Mouse (Mus musculus) forelimb bud, embryonic 11.5 days (tissue): ENCODE data around the gene Guca1a.
"Not testable (repeated sequence)": the region's sequence is repeated elsewhere in the genome, so short reads cannot be mapped to it uniquely, and the experiment has no call there.

Experiments used
- DNase-seq: peaks from one replicate; pipeline ENCODE4 v3.0.0-alpha.2; 2012; ENCODE audit warnings: low read depth, low spot score

Gene Guca1a

DNA sequence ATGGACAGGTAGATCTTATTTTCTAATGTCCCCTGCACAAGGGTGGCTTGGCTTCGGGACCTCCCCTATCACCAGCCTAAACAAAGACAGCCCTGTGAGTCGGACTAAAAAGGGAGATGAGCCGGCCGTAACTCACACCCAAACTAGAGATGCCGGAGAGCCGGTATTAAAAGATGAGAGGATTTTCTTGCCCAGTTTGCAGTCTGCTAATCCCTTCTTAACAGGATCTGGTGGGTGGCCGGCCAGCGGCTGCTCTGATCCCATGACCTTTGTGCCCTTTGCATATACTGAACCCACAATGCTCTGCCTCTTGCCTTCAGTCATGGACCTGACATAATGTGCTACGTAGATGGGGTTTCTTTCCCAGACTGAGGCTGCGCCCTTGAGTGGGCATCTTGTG lies at the start of gene Guca1a:
TSS of gene Guca1a (minus strand) at position 134 of the 400 bp plus-strand sequence.
- no peak for DNase-seq

- no peak for DNase-seq
These were observed 49.0 kb upstream of the Guca1a start for GRCm38 (mm10) chr17:47449432-47449831.

DNA sequence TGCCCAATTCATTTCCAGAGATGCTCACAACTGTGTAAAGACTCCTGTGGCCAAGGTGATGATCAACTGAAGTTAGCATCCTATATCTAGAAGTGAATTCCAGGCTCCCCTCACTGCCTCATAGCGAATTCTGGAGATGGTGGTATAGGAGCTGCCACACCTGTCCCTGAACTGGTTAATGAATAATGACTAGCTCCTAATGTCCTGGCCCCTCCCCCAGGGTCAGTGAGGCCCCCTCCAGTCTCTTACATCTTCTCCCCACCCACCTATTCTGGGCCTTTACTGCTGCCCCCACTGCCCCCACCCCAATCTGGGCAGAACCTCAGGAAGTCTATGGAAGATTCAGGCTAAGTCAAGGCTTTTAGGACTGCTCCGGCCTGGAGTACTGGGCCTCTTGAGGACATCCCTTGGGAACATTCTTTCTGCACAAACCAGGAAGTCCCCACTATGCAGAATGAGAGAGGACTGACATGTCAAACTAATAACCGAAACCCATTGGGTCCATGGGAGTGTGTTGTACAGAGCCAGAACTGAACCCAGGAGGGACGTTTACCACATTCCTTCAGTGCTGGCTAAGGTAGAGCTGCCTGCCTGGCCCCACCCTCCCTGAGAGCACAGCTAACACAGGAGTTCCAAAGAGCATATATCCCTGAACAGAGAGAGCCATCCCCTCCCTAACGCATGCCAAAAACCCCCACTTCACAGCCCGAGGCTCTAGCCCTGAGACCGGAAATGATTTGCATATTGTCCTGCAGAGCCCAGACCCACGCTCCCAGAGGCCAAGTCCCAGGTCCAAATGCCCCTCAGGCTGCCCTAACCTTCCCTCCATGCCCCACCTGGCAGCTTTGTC lies 48.4 kb upstream of the Guca1a start:
- no peak for DNase-seq

GRCm38 (mm10) chr17:47446561-47446960 lies 46.2 kb upstream of the Guca1a start:
- no peak for DNase-seq

DNA sequence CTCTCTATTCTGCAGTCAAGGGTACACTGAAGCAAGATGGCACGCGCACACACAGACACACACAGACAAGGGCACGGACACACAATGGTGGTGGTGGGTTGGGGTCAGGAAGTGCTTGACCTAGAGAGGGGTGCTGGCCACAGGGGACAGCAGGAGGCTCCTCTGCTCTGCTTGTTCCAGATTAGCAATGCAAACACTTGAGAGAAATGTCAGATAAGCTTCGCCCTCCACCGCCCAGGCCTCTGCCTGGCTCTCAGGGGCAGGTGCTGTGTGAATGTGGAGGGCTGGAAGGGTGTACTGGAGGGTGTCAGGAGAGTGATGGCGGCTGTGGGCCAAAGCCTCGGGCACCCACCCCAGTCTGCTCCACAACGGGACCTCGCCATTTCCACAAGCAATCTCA lies 45.6 kb upstream of the Guca1a start:
- no peak for DNase-seq

GRCm38 (mm10) chr17:47445518-47445917 lies 45.1 kb upstream of the Guca1a start:
- no peak for DNase-seq

GRCm38 (mm10) chr17:47444113-47444512 lies 43.7 kb upstream of the Guca1a start:
- no peak for DNase-seq

DNA sequence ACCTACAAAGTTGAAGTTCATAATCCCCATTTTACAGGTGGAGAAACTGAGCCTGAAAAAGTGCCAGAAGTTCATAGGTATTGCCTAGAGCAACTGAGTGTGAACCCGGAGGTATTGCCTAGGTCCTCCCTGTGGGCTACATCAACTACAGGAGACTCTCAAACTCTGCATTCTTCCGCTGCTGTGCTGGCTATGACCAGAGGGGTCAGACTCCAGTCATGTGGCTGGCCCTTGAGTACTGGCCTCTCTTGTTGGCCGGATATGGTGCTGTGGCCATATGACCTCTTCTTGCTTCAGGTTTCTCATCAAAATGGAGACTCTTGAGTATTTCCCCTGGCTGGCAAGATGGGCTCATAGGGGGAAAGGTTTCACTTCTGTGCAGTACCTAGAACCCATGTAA lies 41.9 kb upstream of the Guca1a start:
- no peak for DNase-seq

DNA sequence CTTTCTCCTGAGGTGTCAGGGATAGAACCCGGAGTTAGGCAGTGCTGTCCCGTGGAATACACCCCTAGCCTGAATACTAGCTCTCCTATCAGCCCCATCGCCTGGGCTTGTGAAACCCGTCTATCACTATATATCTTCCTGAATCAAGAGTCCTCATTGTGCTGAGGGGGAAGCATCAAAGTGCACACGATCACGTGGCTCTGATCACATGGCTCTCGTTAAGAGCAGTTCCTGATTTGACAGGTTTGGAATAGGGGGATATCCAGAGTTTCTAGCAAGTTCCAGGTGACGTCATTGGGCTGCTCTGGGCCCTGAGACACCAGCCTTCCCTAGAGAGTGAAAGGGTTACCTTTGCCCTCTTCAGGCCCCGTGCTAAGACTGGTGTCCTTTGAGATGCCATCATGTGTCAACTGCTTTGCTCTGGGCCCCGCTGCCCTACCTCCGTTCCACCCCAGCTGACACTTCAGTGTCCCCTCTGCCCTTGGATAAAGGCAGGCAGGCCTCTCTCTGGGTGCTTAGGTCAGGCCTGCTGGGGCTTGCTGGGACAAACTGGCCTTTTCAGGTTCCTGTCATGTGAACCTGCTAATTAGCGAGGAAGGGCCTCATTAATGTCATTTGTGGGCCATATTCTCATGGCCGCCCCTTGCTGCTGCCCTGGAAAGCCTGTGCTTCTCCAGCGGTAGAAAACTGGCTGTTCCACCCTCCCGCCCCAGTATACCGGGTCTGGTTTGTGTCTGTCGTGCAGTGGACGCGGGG lies 41.1 kb upstream of the Guca1a start:
- DNase-seq = no peak

GRCm38 (mm10) chr17:47440359-47440890 lies 40.0 kb upstream of the Guca1a start:
- no peak for DNase-seq

DNA sequence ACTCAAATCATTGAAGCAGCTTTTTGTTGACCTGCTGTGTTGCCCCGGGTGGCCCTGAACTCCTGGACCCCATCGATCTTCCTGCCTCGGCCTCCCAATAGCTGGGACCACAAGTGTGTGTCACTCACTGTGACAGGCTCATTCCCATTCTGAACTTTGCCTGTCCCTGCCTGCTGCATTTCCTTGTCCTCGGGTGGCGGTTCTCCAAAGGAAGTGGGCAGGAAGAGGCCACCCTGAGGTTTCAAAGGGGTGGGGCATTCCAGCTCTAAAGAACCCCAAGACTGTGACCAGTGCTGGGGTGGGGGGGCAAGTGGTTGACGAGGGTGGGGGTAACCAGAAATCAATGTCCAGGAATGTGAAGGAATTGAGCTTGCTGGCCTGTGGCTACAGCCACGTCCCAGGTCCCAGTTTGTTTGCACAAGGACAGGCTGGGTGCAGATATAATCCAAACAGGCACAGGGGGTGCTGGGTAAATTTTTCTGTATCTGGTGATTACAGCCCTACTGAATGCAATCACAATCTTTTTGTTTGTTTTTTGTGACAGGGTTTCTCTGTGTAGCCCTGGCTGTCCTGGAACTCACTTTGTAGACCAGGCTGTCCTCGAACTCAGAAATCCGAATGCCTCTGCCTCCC lies 39.1 kb upstream of the Guca1a start:
- DNase-seq = no peak

DNA sequence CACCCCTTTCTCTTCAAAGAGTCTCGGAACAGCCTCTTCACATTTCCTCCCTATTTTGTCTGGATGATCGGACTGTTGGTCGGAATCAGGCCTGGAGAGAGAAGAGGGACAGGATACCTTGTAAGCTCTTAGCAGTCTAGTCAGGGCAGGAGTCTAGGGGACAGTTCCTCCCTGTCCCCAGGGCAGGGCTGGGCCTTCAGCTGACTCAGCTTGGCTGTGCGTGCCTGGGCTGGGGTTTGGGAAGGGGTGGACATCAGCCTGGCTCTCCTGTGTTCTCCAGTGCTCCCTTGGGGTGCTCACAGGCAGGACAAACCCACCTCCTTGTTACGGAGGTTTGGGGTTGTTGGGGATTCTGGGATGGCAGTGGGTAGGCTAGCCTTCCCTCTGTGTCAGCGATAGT lies 38.2 kb upstream of the Guca1a start:
- no peak for DNase-seq

- no peak for DNase-seq
These were observed 36.6 kb upstream of the Guca1a start, which contains the start of gene 1700001C19Rik for GRCm38 (mm10) chr17:47436907-47437547. TSS of gene 1700001C19Rik (minus strand) at chr17:47437376.

DNA sequence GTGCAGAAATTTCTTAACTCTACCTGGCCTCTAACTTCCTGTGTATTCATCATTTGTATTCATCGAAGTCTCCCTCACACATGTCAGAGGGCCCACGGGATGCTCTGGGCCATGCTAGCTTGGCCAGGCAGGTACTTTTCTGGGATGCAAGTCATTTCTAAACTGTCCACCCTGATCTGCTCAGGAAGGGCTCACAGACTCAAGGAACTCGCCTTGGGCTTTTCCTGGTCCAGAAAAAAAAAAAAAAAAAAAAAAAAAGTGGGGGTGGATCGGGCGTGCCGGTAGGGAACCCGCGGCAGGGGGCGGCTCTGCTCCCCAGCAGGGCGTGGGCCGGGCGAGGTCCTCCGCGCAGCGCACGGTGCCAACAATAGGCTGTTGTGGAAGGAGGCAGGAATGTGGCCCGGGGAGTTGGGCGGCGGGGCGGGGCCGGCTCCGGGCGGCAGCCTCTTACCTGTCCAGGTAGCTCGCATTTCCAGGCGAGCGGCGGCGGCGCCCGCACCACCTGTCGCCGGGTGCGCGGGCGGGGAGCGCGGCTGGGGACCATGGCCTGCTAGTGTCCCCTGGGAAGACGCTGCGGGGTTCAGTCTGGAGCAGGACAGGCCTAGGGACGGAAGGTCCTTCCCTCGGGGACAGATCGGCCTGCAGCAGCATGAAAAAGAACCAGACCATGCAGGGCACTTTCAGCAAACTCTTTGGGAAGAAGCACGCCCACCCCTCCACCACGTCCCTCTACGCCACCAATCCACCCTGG lies 35.9 kb upstream of the Guca1a start, which contains the start of gene AI661453:
TSS of gene AI661453 (plus strand) at position 460 of the 751 bp plus-strand sequence.
- DNase-seq = no peak

GRCm38 (mm10) chr17:47430815-47431214 lies 30.4 kb upstream of the Guca1a start:
- no peak for DNase-seq

DNA sequence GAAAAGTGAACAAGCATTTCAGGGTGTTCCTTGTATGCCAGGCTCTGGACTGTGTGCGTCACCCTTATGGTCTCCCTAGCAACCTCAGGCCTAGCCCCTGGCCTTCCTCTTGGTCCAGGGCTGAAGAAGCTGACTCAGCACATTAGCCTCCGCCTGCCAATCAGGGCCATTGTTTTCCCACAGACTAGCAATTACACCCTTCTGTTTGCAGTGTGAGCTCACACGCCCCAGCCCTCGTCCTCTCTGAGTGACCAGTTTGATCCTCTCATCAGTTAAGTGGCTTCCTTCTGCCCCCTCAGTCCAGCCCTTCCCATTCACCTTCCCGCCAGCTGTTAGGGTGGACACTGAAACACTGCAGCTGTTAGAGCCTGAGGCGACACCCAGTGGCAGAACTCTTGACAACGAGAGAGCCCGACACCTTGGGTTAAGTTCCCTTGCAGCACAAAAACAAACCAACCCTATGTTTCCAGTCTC lies 28.5 kb upstream of the Guca1a start:
- peak; percentile 44 for DNase-seq

DNA sequence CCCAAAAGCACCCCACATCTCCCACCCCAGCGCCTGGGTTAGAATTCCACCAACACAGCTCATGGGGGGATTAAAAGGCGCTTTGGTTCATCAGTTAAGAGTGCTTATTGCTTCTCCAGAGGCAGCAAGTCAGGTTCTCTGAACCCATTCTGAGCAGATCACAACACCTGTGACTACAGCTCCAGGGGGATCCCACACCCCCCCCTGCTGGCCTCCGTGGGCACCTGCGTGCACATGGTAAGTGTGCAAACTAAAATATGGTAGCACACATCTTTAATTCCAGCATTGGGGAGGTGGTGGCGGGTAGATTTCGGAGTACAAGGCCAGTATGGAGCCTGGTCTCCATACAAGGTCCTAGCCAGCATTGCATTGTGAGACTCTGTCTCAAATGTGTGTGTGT lies 26.9 kb upstream of the Guca1a start:
- DNase-seq = no peak

GRCm38 (mm10) chr17:47424186-47424585 lies 23.8 kb upstream of the Guca1a start:
- no peak for DNase-seq

DNA sequence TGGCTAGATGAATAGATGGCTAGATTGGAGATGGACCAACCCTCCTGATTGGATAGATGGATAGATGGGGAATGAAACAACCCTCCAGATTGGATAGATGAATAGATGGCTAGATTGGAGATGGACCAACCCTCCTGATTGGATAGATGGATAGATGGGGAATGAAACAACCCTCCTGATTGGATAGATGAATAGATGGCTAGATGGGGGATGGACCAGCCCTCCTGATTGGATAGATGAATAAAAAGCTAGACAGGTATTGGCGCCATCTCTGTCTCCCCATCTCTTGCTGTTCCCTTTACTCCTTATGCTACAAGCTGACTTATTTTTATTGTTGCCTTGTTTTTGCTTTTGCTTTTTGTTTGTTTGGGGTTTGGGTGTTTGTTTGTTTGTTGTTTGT lies 22.2 kb upstream of the Guca1a start:
- not testable (repeated sequence) for DNase-seq

- no peak for DNase-seq
These were observed 21.2 kb upstream of the Guca1a start for GRCm38 (mm10) chr17:47421566-47421965.

GRCm38 (mm10) chr17:47420195-47420594 lies 19.8 kb upstream of the Guca1a start:
- no peak for DNase-seq
